Mouse (Mus musculus): ENCODE measurements around the gene Gm20379. TPM values are rescaled to one million over a fixed set of nuclear protein-coding genes. Genes with fewer than 3 reads are reported as not detected.

The Gm20379 gene
- not detected in 2 replicates for total RNA-seq (2014; rRNA removed)
- polyA plus RNA-seq (2015; fragmentation: Nextera tagmentation; extraction: Ambion mirVana): 0.73 and 0.83 TPM in 2 replicates

GRCm38 (mm10) chr13:92305680-92306079, at the start of gene Gm20379:
TSS of gene Gm20379 (plus strand) at chr13:92305980.
- Histone ChIP-seq H3K27me3 (ENCODE audit: insufficient read depth, low read length) (no peaks in the 10 kb centered on the region), H3K4me2 (ENCODE audit: low read depth, low read length) (no peak within 1 kb of the TSS), H3K36me3 (ENCODE audit: insufficient read depth, low read length) (no peaks in the 10 kb centered on the region; the same call in 1 of the 2 replicates), H3K9ac (replicated peaks; ENCODE audit: low read length) (no peak within 1 kb of the TSS), H3K27ac (no peak within 1 kb of the TSS), H3K4me3 (ENCODE audit: low read length) (no peak within 1 kb of the TSS), H3K4me1 (ENCODE audit: insufficient read depth, low read length) (no peaks in the 10 kb centered on the region), H3K9me3 (ENCODE audit: low read length) (no peaks in the 10 kb centered on the region)
- 98% methylated on average over 11 of the region's 11 CpGs for WGBS
- TF ChIP-seq CTCF (IDR thresholded peaks at IDR 0.05; ENCODE audit: low read depth): no peak
- DNase-seq (ENCODE audit: low spot score): no peak
- no peak for ATAC-seq

- no peaks in the 10 kb centered on the region; the same call in 1 of the 2 replicates for H3K36me3 ChIP-seq (ENCODE audit: insufficient read depth, low read length)
- no peak overlapping the region for H3K4me3 ChIP-seq (ENCODE audit: low read length)
- no peak for ATAC-seq
- WGBS: 87% methylated on average over 5 of the region's 5 CpGs
- TF ChIP-seq CTCF (IDR thresholded peaks at IDR 0.05; ENCODE audit: low read depth): no peak
- H3K4me1 ChIP-seq (ENCODE audit: insufficient read depth, low read length): no peaks in the 10 kb centered on the region
- H3K9ac ChIP-seq (replicated peaks; ENCODE audit: low read length): no peak overlapping the region
- DNase-seq (ENCODE audit: low spot score): no peak
- no peaks in the 10 kb centered on the region for H3K27me3 ChIP-seq (ENCODE audit: insufficient read depth, low read length)
- no peaks in the 10 kb centered on the region for H3K9me3 ChIP-seq (ENCODE audit: low read length)
- H3K27ac ChIP-seq: no peak overlapping the region
- no peak overlapping the region for H3K4me2 ChIP-seq (ENCODE audit: low read depth, low read length)
Observed at GRCm38 (mm10) chr13:92261329-92261728, 44.5 kb upstream of the Gm20379 start.

- H3K4me2 ChIP-seq (ENCODE audit: low read depth, low read length): no peak overlapping the region
- no peak overlapping the region for H3K9ac ChIP-seq (replicated peaks; ENCODE audit: low read length)
- no peaks in the 10 kb centered on the region for H3K4me1 ChIP-seq (ENCODE audit: insufficient read depth, low read length)
- 88% methylated on average over 6 of the region's 6 CpGs for WGBS
- H3K27me3 ChIP-seq (ENCODE audit: insufficient read depth, low read length): no peaks in the 10 kb centered on the region
- no peaks in the 10 kb centered on the region for H3K9me3 ChIP-seq (ENCODE audit: low read length)
- DNase-seq (ENCODE audit: low spot score): no peak
- no peaks in the 10 kb centered on the region; the same call in 1 of the 2 replicates for H3K36me3 ChIP-seq (ENCODE audit: insufficient read depth, low read length)
- H3K27ac ChIP-seq: no peak overlapping the region
- no peak for ATAC-seq
- H3K4me3 ChIP-seq (ENCODE audit: low read length): no peak overlapping the region
- no peak for TF ChIP-seq CTCF (IDR thresholded peaks at IDR 0.05; ENCODE audit: low read depth)
Observed at GRCm38 (mm10) chr13:92263566-92263965, 42.2 kb upstream of the Gm20379 start.

- DNase-seq (ENCODE audit: low spot score) (no peak), ATAC-seq (no peak)
- Histone ChIP-seq H3K4me1 (ENCODE audit: insufficient read depth, low read length) (no peaks in the 10 kb centered on the region), H3K36me3 (ENCODE audit: insufficient read depth, low read length) (no peaks in the 10 kb centered on the region), H3K9ac (replicated peaks; ENCODE audit: low read length) (no peak overlapping the region), H3K27ac (no peak overlapping the region), H3K27me3 (ENCODE audit: insufficient read depth, low read length) (no peaks in the 10 kb centered on the region), H3K4me3 (ENCODE audit: low read length) (no peak overlapping the region), H3K4me2 (ENCODE audit: low read depth, low read length) (no peak overlapping the region), H3K9me3 (ENCODE audit: low read length) (no peaks in the 10 kb centered on the region)
- TF ChIP-seq CTCF (IDR thresholded peaks at IDR 0.05; ENCODE audit: low read depth): no peak
- WGBS: 84% methylated on average over 3 of the region's 3 CpGs
Observed at GRCm38 (mm10) chr13:92267076-92267475, 38.7 kb upstream of the Gm20379 start.

GRCm38 (mm10) chr13:92274274-92275198, 31.2 kb upstream of the Gm20379 start:
- H3K4me3 ChIP-seq (ENCODE audit: low read length): no peak overlapping the region
- peak; percentile 51 for DNase-seq (ENCODE audit: low spot score)
- no peak overlapping the region for H3K4me2 ChIP-seq (ENCODE audit: low read depth, low read length)
- no peaks in the 10 kb centered on the region for H3K27me3 ChIP-seq (ENCODE audit: insufficient read depth, low read length)
- no peak overlapping the region for H3K27ac ChIP-seq
- 0 out of 2 replicates have a peak, but pooled peaks cover 7% of the 10 kb centered on the region for H3K36me3 ChIP-seq (ENCODE audit: insufficient read depth, low read length)
- 63% methylated on average over 14 of the region's 14 CpGs for WGBS
- no peak overlapping the region for H3K9ac ChIP-seq (replicated peaks; ENCODE audit: low read length)
- H3K9me3 ChIP-seq (ENCODE audit: low read length): no peaks in the 10 kb centered on the region
- no peak for TF ChIP-seq CTCF (IDR thresholded peaks at IDR 0.05; ENCODE audit: low read depth)
- H3K4me1 ChIP-seq (ENCODE audit: insufficient read depth, low read length): no peaks in the 10 kb centered on the region
- ATAC-seq: no peak

- Histone ChIP-seq H3K4me1 (ENCODE audit: insufficient read depth, low read length) (no peaks in the 10 kb centered on the region), H3K9ac (replicated peaks; ENCODE audit: low read length) (no peak overlapping the region), H3K9me3 (ENCODE audit: low read length) (no peaks in the 10 kb centered on the region), H3K27me3 (ENCODE audit: insufficient read depth, low read length) (no peaks in the 10 kb centered on the region), H3K27ac (no peak overlapping the region), H3K4me3 (ENCODE audit: low read length) (no peak overlapping the region), H3K4me2 (ENCODE audit: low read depth, low read length) (no peak overlapping the region), H3K36me3 (ENCODE audit: insufficient read depth, low read length) (0 out of 2 replicates have a peak, but pooled peaks cover 7% of the 10 kb centered on the region)
- ATAC-seq (no peak), DNase-seq (ENCODE audit: low spot score) (no peak)
- TF ChIP-seq CTCF (IDR thresholded peaks at IDR 0.05; ENCODE audit: low read depth): no peak
- WGBS: 92% methylated on average over 9 of the region's 9 CpGs
Observed at GRCm38 (mm10) chr13:92275292-92275691, 30.5 kb upstream of the Gm20379 start.

GRCm38 (mm10) chr13:92277027-92277426, 28.8 kb upstream of the Gm20379 start:
- TF ChIP-seq CTCF (IDR thresholded peaks at IDR 0.05; ENCODE audit: low read depth): no peak
- Histone ChIP-seq H3K9me3 (ENCODE audit: low read length) (no peaks in the 10 kb centered on the region), H3K4me3 (ENCODE audit: low read length) (no peak overlapping the region), H3K36me3 (ENCODE audit: insufficient read depth, low read length) (0 out of 2 replicates have a peak, but pooled peaks cover 7% of the 10 kb centered on the region), H3K4me2 (ENCODE audit: low read depth, low read length) (no peak overlapping the region), H3K27me3 (ENCODE audit: insufficient read depth, low read length) (no peaks in the 10 kb centered on the region), H3K4me1 (ENCODE audit: insufficient read depth, low read length) (no peaks in the 10 kb centered on the region), H3K27ac (no peak overlapping the region), H3K9ac (replicated peaks; ENCODE audit: low read length) (no peak overlapping the region)
- no peak for ATAC-seq
- DNase-seq (ENCODE audit: low spot score): no peak
- 94% methylated on average over 2 of the region's 2 CpGs for WGBS

Measured in hindbrain, postnatal 0 days (tissue).